Mouse (Mus musculus) monocyte, adult 2 months (primary cell): Measurements from ENCODE around the gene Nwd1.
"Not testable (repeated sequence)": the region's sequence is repeated elsewhere in the genome, so short reads cannot be mapped to it uniquely, and the experiment has no call there.

ENCODE experiments used
- DNase-seq, 2 experiments: peaks; one replicate each; pipeline ENCODE4 v3.0.0; 2022; ENCODE audit warnings: low spot score in 2 of 2, low read depth in 1 of 2

Gene Nwd1

DNA sequence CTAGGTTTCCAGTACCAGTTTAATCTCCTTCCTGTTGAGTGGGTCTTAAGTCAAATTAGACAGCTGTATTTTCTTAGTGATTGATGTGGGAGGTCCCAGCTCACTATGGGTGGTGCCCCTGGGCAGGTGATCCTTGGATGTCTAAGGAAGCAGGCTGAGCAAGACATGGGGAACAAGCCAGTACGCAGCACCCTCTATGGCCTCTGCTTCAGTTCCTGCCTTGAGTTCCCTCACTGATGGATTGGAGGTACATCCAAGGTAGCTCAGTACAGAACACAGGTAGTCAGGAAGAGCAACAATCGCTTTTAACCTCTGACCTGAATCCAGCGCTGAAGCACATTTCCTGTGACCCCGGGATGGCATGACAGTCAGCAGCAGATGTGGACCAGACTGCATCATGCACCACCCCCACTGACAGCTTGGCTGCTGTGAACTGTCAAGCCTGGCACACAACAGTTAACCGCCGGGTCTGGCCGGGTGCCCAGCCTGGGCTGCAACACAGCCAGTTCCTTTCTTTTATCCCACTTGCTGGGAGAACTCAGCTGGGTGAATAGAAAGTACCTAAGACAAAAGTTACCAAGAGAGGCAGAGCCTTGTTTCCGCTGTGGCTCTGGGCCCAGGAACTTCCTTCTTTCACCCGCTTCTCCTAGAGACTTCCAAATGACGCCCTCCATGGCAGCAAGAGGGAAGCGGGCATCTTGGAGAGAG is at the start of gene Nwd1:
Nwd1 (plus strand) TSS at position 652 of the 708 bp plus-strand sequence.
- DNase-seq: peak; percentile 13 to 30

DNA sequence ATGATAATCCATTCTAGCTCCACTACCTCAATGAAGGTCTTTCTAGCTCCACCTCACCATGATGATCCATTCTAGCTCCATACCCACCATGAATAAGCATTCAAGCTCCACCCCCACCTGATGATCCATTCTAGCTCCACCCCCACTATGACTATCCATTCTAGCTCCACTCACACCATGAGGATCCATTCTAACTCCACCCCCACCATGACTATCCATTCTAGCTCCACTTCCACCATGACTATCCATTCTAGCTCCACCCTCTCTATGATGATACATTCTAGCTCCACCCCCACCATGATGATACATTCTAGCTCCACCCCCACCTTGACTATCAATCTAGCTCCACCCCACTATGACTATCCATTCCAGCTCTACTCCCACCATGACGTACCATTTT is 3.6 kb upstream of the Nwd1 start:
- DNase-seq: no peak

DNA sequence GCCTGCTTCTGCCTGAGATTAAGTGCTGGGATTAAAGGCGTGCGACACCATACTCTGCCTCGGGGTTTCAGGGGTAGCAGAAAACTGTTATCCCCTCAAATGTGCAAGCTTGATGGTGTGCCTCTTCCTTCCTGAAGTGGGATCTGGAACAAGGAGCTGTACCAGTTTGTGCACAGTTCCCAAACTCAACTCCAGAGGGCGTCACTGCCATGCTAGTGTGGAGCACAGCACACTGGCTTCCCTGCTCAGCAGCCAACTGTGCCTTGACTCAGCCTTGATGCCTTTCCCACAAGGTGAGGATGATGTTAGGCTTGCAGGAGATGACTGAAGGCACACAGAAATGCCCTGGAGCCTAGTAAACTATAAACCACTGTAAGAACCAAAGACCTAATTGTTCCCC is 1.9 kb upstream of the Nwd1 start:
- no peak for DNase-seq

DNA sequence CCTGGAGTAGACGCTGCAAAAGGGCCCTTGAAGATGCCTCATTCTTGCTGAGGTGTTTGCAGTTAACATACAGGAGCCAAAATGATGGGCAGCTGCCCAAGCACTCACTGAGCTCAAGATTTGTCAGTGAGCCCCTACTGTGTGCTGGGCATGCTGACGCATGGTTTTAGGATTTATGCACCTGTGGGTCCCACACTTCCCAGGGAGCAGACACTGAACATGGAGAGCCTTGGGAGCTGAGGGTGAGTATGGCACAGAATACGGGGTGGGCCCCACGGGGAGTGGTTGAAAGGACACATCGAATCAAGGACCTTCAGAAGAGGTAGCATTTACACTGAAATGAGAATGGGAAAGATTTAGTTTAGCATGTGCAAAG is 245 bp downstream of the Nwd1 start:
- no peak for DNase-seq

DNA sequence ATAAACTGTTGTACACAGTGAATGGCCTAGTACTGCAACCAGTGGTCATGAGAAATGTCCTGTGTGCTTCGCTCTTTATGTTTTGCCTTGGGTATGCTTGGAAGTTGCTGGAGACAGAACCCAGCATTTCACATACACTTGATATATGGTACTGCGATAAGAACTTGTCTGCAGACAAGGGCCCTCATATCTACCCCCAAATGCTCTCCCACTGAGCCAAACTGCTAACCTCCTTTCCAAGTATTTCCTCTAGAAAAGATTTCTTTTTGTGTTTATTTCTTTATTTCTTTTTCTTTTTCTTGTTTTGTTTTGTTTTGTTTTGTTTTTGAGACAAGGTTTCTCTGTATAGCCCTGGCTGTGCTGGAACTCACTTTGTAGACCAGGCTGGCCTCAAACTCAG is 4.2 kb downstream of the Nwd1 start:
- no peak for DNase-seq

DNA sequence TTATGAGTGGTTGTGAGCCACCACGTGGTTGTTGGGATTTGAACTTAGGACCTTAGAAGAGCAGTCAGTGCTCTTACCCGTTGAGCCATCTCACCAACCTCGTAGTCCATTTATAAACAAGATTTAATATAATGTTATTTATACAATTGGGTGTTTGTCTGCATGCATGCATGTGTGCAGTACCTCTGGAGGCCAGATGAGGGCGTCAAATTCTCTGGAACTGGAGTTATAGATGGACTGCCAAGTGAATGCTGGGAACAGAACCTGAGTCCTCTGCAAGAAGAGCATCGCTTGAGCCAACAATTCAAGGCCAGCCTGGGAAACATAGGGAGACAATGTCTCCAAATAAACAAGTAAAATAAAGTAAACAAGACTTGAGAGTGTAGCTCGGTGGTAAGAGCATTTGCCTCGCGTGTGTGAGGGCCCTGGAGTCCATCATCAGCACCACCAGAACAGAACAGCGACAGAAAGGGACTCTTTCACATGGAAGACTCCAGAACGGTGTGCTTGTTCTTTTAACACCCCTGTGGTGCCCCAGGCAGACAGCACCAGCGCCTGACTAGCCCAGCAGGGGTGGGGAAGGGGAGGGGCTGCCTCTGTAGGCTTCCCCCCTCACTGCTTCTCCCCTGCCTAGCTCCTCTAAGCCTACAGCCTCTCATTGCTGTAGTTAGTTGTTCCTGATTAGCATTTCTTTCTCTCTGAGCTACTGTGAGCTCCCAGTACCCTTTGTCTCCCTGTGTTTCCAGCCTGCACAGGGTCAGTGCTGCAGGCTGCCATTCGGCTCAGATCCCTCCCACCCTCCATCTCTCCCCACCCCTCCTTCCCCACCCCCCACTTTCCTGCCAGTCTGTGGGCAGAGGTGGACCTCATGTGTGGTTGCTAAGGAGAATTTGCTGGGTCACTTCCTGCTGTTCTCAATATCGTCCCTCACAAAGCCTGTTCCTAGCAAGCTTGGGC is 8.3 kb downstream of the Nwd1 start:
- DNase-seq: no peak

DNA sequence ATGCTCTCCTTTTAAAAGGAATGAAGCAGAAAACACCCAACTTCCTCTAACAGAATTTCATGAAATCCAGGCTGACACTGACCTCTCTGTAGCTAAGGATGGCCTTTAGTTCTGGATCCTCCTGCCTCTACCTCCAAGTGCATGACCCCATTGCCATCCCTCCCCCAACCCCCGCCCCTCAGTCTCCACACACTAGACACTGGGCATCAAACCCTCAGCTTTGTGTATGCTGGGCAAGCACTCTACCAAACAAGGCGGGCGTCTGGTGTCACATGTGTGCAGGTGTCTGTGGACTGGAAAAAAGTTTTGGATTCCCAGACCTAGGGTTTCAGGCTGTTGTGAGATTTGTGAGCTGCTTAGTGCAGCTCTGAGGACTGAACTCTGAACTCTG is 9.0 kb downstream of the Nwd1 start:
- DNase-seq: no peak

DNA sequence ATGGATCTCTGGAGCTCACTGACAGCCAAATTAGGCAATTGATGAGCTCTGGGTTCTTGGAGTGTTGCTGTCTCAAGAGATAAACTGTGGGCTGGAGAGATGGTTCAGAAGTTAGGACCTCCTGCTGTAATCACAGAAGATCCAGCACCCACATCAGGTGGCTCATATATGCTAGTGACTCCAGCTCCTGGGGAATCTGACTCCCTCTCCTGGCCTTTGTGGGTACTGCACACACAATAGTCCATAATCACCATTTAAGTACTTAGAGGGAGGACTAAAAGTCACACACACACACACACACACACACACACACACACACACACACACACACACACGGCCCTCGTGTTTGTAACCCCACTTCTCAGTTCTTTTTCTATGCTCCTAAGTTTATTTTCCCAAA is 13.5 kb downstream of the Nwd1 start:
- no peak for DNase-seq

DNA sequence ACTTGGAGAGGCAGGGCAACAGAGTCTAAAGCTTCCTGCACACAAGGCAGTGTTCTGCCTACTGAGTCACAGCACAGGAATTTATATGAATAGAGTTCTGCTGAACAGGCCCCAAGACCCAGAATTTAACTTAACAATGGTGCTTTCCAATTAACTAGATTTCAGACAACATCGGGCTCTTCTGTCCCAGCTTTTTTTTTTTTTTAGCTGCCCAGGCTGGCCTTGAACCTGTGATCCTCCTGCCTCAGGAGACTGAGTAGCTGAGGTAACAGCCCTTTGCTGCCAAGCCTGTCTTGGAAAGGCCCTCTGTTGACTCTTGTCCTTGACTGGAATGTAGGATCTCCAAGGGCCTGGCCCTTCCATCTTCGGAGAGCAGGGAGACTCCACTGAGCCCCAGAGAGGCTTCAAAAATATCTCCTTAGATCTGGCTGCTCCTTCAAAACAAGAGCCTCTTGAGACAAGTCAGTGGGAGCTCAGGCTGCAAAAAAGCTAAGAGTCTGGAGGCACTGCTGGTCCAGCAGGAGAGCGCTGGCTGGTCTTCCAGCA is 17.7 kb downstream of the Nwd1 start:
- DNase-seq: no peak

DNA sequence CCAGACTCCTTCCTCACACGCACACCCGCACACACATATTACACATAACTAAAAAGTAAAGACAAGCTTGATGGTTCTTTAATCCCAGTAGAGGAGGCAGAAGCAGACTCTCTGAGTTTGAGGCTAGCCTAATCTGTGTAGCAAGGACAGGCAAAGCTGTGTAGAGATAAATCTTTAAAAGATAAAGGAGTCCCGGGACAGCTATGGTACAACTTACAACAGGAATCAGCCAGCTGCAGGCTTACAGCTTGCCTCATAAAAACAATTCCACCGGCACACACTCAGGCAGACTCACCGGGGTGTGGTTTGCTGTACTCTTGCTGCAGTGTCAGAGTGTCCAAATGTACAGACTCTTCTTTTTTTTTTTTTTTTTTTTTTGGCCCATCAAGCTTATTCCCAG is 18.2 kb downstream of the Nwd1 start:
- no peak for DNase-seq

DNA sequence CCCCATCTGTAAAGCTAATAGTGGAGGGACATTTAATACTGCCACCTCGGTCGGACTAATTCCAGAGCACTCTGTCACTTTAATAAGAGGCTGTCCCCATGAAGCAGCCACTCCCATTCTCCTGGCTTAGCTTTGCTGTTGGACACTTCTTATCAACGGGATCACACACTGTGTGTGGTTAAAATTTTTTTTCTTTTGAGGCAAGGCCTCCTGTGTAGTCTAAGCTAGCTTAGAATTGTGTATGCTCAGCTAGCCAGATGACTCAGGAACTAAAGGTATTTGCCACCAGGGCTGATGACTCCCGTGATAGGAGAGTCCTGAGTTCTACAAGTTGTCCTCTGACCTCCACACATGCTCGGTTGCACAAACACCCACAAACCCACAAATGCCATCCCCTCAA is 18.9 kb downstream of the Nwd1 start:
- DNase-seq: no peak

DNA sequence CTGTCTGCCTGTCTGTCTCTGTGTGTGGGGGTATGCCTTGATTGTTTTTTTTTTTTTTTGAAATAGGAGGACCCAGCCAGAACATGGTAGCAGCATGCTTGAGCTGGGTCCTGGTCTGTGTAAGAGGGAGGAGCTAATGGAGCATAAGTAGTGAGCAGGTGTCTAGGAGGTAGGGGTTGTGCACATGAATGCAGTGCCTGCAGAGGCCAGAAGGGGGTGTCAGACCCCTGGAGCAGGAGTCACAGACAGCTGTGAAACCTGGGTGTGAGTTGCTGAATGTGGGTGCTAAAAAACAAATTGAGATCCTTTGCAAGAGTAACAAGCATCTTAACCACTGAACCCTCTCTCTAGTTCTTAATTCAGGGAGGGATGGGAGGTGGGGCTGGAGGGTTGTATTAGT is 22.4 kb downstream of the Nwd1 start:
- no peak for DNase-seq

DNA sequence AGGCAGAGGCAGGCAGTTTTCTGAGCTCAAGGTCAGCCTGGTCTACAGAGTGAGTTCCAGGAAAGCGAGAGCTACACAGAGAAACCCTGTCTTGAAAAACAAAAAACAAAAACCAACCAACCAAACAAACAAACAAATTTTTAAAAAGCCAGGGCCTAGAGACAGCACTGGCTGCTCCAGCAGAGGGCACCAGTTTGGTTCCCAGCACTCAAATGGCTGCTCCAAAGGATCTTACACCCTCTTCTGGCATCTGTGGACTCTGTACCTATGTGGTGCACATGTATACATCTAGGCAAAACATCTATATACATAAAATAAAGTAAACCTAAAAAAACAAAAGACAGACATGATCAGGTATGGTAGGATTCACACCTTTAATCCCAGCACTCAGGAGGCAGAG is 26.3 kb downstream of the Nwd1 start:
- DNase-seq: no peak

DNA sequence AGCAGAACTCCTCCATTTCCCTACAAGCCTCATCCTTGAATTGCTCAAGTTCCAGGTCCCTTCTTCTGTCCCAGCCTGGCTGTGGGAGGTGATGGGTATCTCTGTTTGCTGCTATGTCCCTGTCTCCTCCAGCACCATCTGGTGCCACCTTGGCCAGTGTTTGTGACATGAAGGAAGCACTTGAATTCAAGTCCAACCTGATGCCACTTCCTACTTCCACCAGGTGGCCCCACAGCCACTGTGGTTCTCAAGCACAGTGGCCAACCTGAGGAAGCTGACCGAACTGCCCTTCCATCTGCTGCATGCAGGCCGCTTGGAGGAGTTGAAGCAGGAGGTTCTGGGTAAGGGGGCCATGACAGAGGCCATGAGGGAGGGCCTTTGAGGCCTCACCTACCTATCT is 27.7 kb downstream of the Nwd1 start:
- no peak for DNase-seq

DNA sequence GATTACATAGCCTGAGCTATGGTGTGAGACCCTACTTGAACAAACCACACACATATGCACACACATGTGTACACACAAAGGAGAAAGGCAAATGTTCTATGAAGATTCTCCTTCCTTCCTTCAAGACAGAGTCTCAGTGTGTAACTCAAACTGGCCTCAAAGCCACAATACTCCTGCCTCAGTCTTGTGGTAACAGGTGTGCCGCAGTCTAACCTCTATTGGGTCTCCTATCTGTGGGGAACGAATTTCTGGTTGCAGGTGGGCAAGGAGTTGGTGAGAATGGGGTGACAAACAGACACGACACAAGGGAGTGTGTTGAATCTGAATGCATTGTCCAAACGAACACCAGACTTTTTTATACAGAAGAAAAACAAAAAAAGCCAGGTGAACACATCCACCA is 29.9 kb downstream of the Nwd1 start:
- no peak for DNase-seq

DNA sequence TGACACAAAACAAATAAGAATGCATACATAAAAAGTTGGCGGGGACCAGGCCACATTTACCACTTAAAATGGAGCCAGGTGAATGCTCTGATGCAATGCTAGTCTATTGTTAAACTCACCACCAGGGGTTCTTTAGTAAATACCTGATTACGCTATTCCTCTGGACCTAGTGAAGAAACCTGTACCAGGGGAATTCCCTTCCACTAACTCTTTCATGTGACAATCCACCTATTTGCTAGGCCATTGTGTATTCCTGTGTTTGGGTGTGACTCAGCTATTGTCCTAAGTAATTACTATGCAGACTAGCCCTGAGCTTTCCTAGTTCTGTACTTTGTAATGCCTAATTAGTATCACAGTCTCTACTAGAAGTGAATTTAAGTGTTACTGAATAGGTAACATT is 30.3 kb downstream of the Nwd1 start:
- DNase-seq: not testable (repeated sequence)

DNA sequence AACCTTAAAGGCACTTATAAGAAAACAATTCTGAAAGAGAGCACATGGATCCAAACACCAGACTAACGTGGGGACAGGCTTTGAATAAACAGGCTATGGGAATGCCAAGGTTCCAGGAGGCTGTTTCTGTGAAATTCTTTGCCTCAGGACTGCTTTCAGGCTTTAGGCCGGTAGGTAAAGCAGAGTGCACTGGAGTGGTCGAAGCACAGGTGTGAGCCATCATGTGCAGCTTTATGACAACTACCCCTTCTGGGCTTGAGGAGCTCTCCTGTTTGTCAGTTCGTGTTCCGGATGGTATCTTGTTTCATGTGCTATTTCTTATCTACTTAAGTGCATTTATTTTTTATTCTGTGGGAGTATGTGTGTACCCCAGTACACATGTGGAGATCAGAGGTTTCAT is 30.8 kb downstream of the Nwd1 start:
- no peak for DNase-seq

DNA sequence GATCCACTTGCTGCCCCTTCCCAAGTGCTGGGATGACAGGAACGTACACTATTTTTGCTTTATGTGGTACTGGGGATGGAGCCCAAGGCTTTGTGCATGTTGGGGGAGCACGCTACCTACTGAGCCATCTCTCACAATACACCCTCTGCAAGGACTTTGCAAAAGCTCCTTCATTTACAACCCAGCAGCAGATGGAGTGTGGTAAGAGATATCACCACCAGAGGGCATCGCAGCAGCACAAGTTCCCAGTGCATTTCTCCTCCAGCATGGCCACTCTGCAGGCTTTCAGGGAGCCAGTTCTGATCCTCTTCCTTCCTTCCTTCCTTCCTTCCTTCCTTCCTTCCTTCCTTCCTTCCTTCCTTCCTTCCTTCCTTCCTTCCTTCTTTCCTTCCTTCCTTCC is 33.6 kb downstream of the Nwd1 start:
- DNase-seq: peak in 1 of 2 experiments; percentile 19

DNA sequence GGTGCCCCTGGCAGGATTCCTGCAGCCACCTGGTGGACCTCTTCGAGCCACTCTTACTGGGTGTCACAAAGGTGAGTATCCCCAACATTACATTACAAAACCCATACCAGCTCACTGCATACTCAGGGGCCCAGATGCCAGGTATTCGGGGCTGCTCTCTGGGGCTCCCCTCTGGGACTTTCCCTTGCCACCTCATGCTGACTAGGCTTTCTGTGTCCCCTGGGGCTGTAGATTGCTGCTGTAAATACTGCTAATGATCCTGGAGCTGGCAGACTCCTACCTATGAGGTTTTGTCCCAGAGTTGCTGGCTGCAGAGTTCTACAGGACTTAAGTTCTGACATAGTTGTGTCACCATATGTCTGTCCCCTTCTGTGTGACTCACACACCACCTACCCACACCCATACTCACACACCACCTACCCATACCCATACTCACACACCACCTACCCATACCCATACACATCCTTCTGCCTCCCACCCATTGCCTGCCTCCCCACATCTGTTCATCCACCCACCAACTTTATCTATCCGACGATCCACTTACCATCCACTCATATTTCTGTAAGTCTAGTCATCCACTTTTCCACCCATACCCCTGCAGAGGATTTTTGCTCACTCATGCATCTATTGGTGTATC is 35.7 kb downstream of the Nwd1 start:
- DNase-seq: no peak

DNA sequence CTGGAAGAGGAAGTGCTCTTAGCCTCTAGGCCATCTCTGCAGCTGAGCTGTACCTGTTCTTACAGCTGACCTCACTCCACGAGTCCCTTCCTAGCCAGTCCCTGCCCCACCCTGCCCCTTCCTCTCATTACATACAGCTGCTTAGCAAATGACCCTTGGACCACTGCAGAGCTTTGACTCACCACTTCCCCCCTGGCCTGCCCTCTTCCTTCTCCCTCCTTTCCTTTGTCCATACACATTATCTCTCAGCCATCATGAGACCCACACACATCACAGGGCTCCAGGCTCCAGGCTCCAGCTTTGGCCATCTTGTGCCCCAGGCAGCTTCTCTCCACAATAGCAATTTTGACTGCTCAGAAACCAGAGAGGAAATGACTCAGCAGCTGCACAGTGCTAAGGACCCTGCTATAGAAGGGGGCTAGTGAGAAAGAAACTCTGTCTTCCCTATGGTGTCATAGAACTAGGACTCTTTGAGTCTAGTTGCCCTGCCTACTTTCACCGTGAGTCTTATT is 36.6 kb downstream of the Nwd1 start:
- no peak for DNase-seq

DNA sequence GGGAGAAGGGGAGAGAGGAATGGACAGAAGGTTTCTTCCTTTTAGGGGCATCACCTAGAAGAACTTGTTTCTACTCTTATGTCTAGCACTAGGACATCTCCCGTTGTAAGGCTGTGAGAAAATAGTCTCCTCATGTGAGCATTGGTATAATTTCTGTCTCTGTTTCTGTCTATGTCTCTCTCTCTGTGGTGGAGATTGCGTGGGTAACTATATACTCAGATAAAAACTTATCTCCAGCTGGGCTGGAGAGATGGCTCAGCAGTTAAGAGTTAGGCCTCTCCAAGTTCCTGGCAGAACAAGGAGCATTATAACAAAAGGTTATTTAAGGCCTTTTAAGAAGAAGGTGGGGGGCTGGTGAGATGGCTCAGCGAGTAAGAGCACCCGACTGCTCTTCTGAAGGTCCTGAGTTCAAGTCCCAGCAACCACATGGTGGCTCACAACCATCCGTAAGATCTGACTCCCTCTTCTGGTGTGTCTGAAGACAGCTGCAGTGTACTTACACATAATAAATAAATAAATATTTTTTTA is 37.1 kb downstream of the Nwd1 start:
- DNase-seq: not testable (repeated sequence)
